Mouse (Mus musculus) lung, adult 2 months (tissue): ENCODE measurements around the gene B4galt2.

Experiments
- CTCF ChIP-seq: fragments of 200-500 bp; IDR thresholded peaks from 2 replicates; pipeline ENCODE4 v1.5.1; 2011; ENCODE audit warnings: mild to moderate bottlenecking, low read length, control low read depth; ENCODE audit not compliant: insufficient read depth
- POLR2A ChIP-seq: fragments of 200-500 bp; IDR thresholded peaks from 2 replicates; pipeline ENCODE4 v1.6.1; 2011; ENCODE audit warnings: low read depth, mild to moderate bottlenecking, control low read depth, low read length, borderline replicate concordance; ENCODE audit errors: extremely low read depth

GRCm38 (mm10) chr4:117858794-117859193 is 24.5 kb downstream of the B4galt2 start:
- TF ChIP-seq POLR2A: no peak
- TF ChIP-seq CTCF: peak; percentile 71
